Mouse (Mus musculus): ENCODE data around the gene Lfng. TPM values are rescaled to one million over a fixed set of nuclear protein-coding genes. Genes with fewer than 3 reads are reported as not detected.

Gene Lfng
- polyA plus RNA-seq (2012; rRNA removed) = 1.4 TPM in 2 replicates

GRCm38 (mm10) chr5:140607001-140607835 lies at the start of gene Lfng:
Gene Lfng (plus strand): TSS chr5:140607320.
- Histone ChIP-seq H3K36me3 (ENCODE audit: control insufficient read depth, insufficient read depth, low read length) (no peaks in the 10 kb centered on the region), H3K4me1 (ENCODE audit: control insufficient read depth, insufficient read depth, low read length) (peaks cover 32% of the 10 kb centered on the region), H3K27me3 (ENCODE audit: control insufficient read depth, insufficient read depth, low read length) (no peaks in the 10 kb centered on the region; the same call in none of the 2 replicates), H3K27ac (ENCODE audit: control insufficient read depth, insufficient read depth, low read depth, low read length) (no peak within 1 kb of the TSS; the same call in 1 of the 2 replicates), H3K4me3 (ENCODE audit: control insufficient read depth, low read depth, low read length) (peak within 1 kb of the TSS; percentile 78)
- TF ChIP-seq POLR2A (IDR thresholded peaks at IDR 0.05; ENCODE audit: control insufficient read depth, low read depth, low read length) (peak; percentile 2), CTCF (IDR thresholded peaks at IDR 0.05; ENCODE audit: control insufficient read depth, insufficient read depth, insufficient replicate concordance, low read depth, low read length) (no peak)

- Histone ChIP-seq H3K36me3 (ENCODE audit: control insufficient read depth, insufficient read depth, low read length) (no peaks in the 10 kb centered on the region), H3K27me3 (ENCODE audit: control insufficient read depth, insufficient read depth, low read length) (no peaks in the 10 kb centered on the region), H3K27ac (ENCODE audit: control insufficient read depth, insufficient read depth, low read depth, low read length) (no peak overlapping the region), H3K4me1 (ENCODE audit: control insufficient read depth, insufficient read depth, low read length) (peaks cover 4% of the 10 kb centered on the region), H3K4me3 (ENCODE audit: control insufficient read depth, low read depth, low read length) (no peak overlapping the region)
- TF ChIP-seq POLR2A (IDR thresholded peaks at IDR 0.05; ENCODE audit: control insufficient read depth, low read depth, low read length) = no peak
- no peak for TF ChIP-seq CTCF (IDR thresholded peaks at IDR 0.05; ENCODE audit: control insufficient read depth, insufficient read depth, insufficient replicate concordance, low read depth, low read length)
These were observed 44.5 kb upstream of the Lfng start for GRCm38 (mm10) chr5:140562601-140563000.

GRCm38 (mm10) chr5:140564896-140565295 lies 42.2 kb upstream of the Lfng start, which contains the start of gene Grifin:
Gene Grifin (minus strand): TSS chr5:140565071.
- Histone ChIP-seq H3K27me3 (ENCODE audit: control insufficient read depth, insufficient read depth, low read length) (no peaks in the 10 kb centered on the region), H3K4me3 (ENCODE audit: control insufficient read depth, low read depth, low read length) (no peak within 1 kb of the TSS), H3K27ac (ENCODE audit: control insufficient read depth, insufficient read depth, low read depth, low read length) (no peak within 1 kb of the TSS), H3K4me1 (ENCODE audit: control insufficient read depth, insufficient read depth, low read length) (peaks cover 14% of the 10 kb centered on the region), H3K36me3 (ENCODE audit: control insufficient read depth, insufficient read depth, low read length) (no peaks in the 10 kb centered on the region)
- no peak for TF ChIP-seq POLR2A (IDR thresholded peaks at IDR 0.05; ENCODE audit: control insufficient read depth, low read depth, low read length)
- TF ChIP-seq CTCF (IDR thresholded peaks at IDR 0.05; ENCODE audit: control insufficient read depth, insufficient read depth, insufficient replicate concordance, low read depth, low read length) = no peak

- Histone ChIP-seq H3K4me1 (ENCODE audit: control insufficient read depth, insufficient read depth, low read length) (peaks cover 14% of the 10 kb centered on the region), H3K27ac (ENCODE audit: control insufficient read depth, insufficient read depth, low read depth, low read length) (no peak overlapping the region), H3K36me3 (ENCODE audit: control insufficient read depth, insufficient read depth, low read length) (no peaks in the 10 kb centered on the region), H3K4me3 (ENCODE audit: control insufficient read depth, low read depth, low read length) (no peak overlapping the region), H3K27me3 (ENCODE audit: control insufficient read depth, insufficient read depth, low read length) (no peaks in the 10 kb centered on the region)
- TF ChIP-seq CTCF (IDR thresholded peaks at IDR 0.05; ENCODE audit: control insufficient read depth, insufficient read depth, insufficient replicate concordance, low read depth, low read length) (no peak), POLR2A (IDR thresholded peaks at IDR 0.05; ENCODE audit: control insufficient read depth, low read depth, low read length) (no peak)
These were observed 41.7 kb upstream of the Lfng start for GRCm38 (mm10) chr5:140565451-140565850.

GRCm38 (mm10) chr5:140565856-140566255 lies 41.3 kb upstream of the Lfng start:
- H3K27me3 ChIP-seq (ENCODE audit: control insufficient read depth, insufficient read depth, low read length) = no peaks in the 10 kb centered on the region
- H3K27ac ChIP-seq (ENCODE audit: control insufficient read depth, insufficient read depth, low read depth, low read length) = no peak overlapping the region
- H3K36me3 ChIP-seq (ENCODE audit: control insufficient read depth, insufficient read depth, low read length) = no peaks in the 10 kb centered on the region
- peaks cover 14% of the 10 kb centered on the region for H3K4me1 ChIP-seq (ENCODE audit: control insufficient read depth, insufficient read depth, low read length)
- no peak overlapping the region for H3K4me3 ChIP-seq (ENCODE audit: control insufficient read depth, low read depth, low read length)
- TF ChIP-seq CTCF (IDR thresholded peaks at IDR 0.05; ENCODE audit: control insufficient read depth, insufficient read depth, insufficient replicate concordance, low read depth, low read length) (peak; percentile 47; the same call in 1 of the 2 replicates), POLR2A (IDR thresholded peaks at IDR 0.05; ENCODE audit: control insufficient read depth, low read depth, low read length) (no peak)

- H3K36me3 ChIP-seq (ENCODE audit: control insufficient read depth, insufficient read depth, low read length) = no peaks in the 10 kb centered on the region
- no peak overlapping the region for H3K27ac ChIP-seq (ENCODE audit: control insufficient read depth, insufficient read depth, low read depth, low read length)
- no peak overlapping the region for H3K4me3 ChIP-seq (ENCODE audit: control insufficient read depth, low read depth, low read length)
- peaks cover 14% of the 10 kb centered on the region for H3K4me1 ChIP-seq (ENCODE audit: control insufficient read depth, insufficient read depth, low read length)
- TF ChIP-seq CTCF (IDR thresholded peaks at IDR 0.05; ENCODE audit: control insufficient read depth, insufficient read depth, insufficient replicate concordance, low read depth, low read length) (no peak), POLR2A (IDR thresholded peaks at IDR 0.05; ENCODE audit: control insufficient read depth, low read depth, low read length) (no peak)
- H3K27me3 ChIP-seq (ENCODE audit: control insufficient read depth, insufficient read depth, low read length) = no peaks in the 10 kb centered on the region
These were observed 40.8 kb upstream of the Lfng start for GRCm38 (mm10) chr5:140566271-140566670.

- Histone ChIP-seq H3K27ac (ENCODE audit: control insufficient read depth, insufficient read depth, low read depth, low read length) (no peak overlapping the region), H3K27me3 (ENCODE audit: control insufficient read depth, insufficient read depth, low read length) (no peaks in the 10 kb centered on the region), H3K36me3 (ENCODE audit: control insufficient read depth, insufficient read depth, low read length) (no peaks in the 10 kb centered on the region), H3K4me3 (ENCODE audit: control insufficient read depth, low read depth, low read length) (no peak overlapping the region), H3K4me1 (ENCODE audit: control insufficient read depth, insufficient read depth, low read length) (peaks cover 18% of the 10 kb centered on the region)
- TF ChIP-seq POLR2A (IDR thresholded peaks at IDR 0.05; ENCODE audit: control insufficient read depth, low read depth, low read length) (no peak), CTCF (IDR thresholded peaks at IDR 0.05; ENCODE audit: control insufficient read depth, insufficient read depth, insufficient replicate concordance, low read depth, low read length) (no peak)
These were observed 39.8 kb upstream of the Lfng start for GRCm38 (mm10) chr5:140567321-140567720.
